Mouse (Mus musculus): ENCODE measurements at regions not wholly inside any gene's neighbourhood (a gene's known extent, or its start where the extent isn't known, plus 50 kb on each side); places are given as distances from the start of the nearest gene placed in this dataset.
"Not testable (repeated sequence)": the region's sequence is repeated elsewhere in the genome, so short reads cannot be mapped to it uniquely, and the experiment has no call there.

GRCm38 (mm10) chr17:83972470-83972869 is 124.7 kb upstream of the Haao start:
- DNase-seq (ENCODE audit: low spot score), result no peak
- TF ChIP-seq CTCF (IDR thresholded peaks at IDR 0.05; ENCODE audit: low read depth) (no peak), EP300 (IDR thresholded peaks at IDR 0.05; ENCODE audit: low read depth) (no peak)
- H3K36me3 ChIP-seq (replicated peaks; ENCODE audit: control insufficient read depth, insufficient read depth, low read length), result no peaks in the 10 kb centered on the region
- H3K9me3 ChIP-seq (replicated peaks; ENCODE audit: control insufficient read depth, low read length), result no peaks in the 10 kb centered on the region
- WGBS, result 88% methylated on average over 4 of the region's 4 CpGs
- no peaks in the 10 kb centered on the region for H3K27me3 ChIP-seq (ENCODE audit: control insufficient read depth, insufficient read depth, low read length)
- no peak overlapping the region for H3K4me3 ChIP-seq (ENCODE audit: low read depth, low read length)
- 0 out of 2 replicates have a peak, but pooled peaks cover 3% of the 10 kb centered on the region for H3K4me1 ChIP-seq (ENCODE audit: control insufficient read depth, insufficient read depth)
- no peak for ATAC-seq (ENCODE audit: insufficient read depth, low read depth)
- no peak overlapping the region for H3K4me2 ChIP-seq (ENCODE audit: low read depth, low read length)
- no peak overlapping the region for H3K9ac ChIP-seq (replicated peaks; ENCODE audit: low read depth, low read length)
- no peak overlapping the region; the same call in 1 of the 2 replicates for H3K27ac ChIP-seq (ENCODE audit: low read depth)

GRCm38 (mm10) chr17:83972026-83972425 is 124.3 kb upstream of the Haao start:
- no peak overlapping the region for H3K4me3 ChIP-seq (ENCODE audit: low read depth, low read length)
- TF ChIP-seq EP300 (IDR thresholded peaks at IDR 0.05; ENCODE audit: low read depth) (no peak), CTCF (IDR thresholded peaks at IDR 0.05; ENCODE audit: low read depth) (0 out of 2 replicates have a peak, but pooled peaks have one; percentile 19)
- no peaks in the 10 kb centered on the region for H3K36me3 ChIP-seq (replicated peaks; ENCODE audit: control insufficient read depth, insufficient read depth, low read length)
- H3K27me3 ChIP-seq (ENCODE audit: control insufficient read depth, insufficient read depth, low read length), result no peaks in the 10 kb centered on the region
- no peak overlapping the region for H3K4me2 ChIP-seq (ENCODE audit: low read depth, low read length)
- ATAC-seq (ENCODE audit: insufficient read depth, low read depth) (no peak), DNase-seq (ENCODE audit: low spot score) (no peak)
- 0 out of 2 replicates have a peak, but pooled peaks cover 3% of the 10 kb centered on the region for H3K4me1 ChIP-seq (ENCODE audit: control insufficient read depth, insufficient read depth)
- no peaks in the 10 kb centered on the region for H3K9me3 ChIP-seq (replicated peaks; ENCODE audit: control insufficient read depth, low read length)
- H3K9ac ChIP-seq (replicated peaks; ENCODE audit: low read depth, low read length), result no peak overlapping the region
- 30% methylated on average over 5 of the region's 5 CpGs for WGBS
- no peak overlapping the region; the same call in 1 of the 2 replicates for H3K27ac ChIP-seq (ENCODE audit: low read depth)

GRCm38 (mm10) chr17:83969407-83969826 is 121.7 kb upstream of the Haao start:
- H3K4me1 ChIP-seq (ENCODE audit: control insufficient read depth, insufficient read depth), result 0 out of 2 replicates have a peak, but pooled peaks cover 3% of the 10 kb centered on the region
- no peak overlapping the region for H3K4me3 ChIP-seq (ENCODE audit: low read depth, low read length)
- H3K36me3 ChIP-seq (replicated peaks; ENCODE audit: control insufficient read depth, insufficient read depth, low read length), result no peaks in the 10 kb centered on the region
- DNase-seq (ENCODE audit: low spot score) (no peak), ATAC-seq (ENCODE audit: insufficient read depth, low read depth) (no peak)
- no peak overlapping the region for H3K9ac ChIP-seq (replicated peaks; ENCODE audit: low read depth, low read length)
- WGBS, result 66% methylated on average over 7 of the region's 7 CpGs
- no peak for TF ChIP-seq EP300 (IDR thresholded peaks at IDR 0.05; ENCODE audit: low read depth)
- no peak for TF ChIP-seq CTCF (IDR thresholded peaks at IDR 0.05; ENCODE audit: low read depth)
- no peak overlapping the region for H3K4me2 ChIP-seq (ENCODE audit: low read depth, low read length)
- no peaks in the 10 kb centered on the region for H3K27me3 ChIP-seq (ENCODE audit: control insufficient read depth, insufficient read depth, low read length)
- H3K9me3 ChIP-seq (replicated peaks; ENCODE audit: control insufficient read depth, low read length), result no peaks in the 10 kb centered on the region; the same call in 1 of the 2 replicates
- peak overlapping the region; percentile 8; the same call in 1 of the 2 replicates for H3K27ac ChIP-seq (ENCODE audit: low read depth)

- 87% methylated on average over 3 of the region's 3 CpGs for WGBS
- DNase-seq (ENCODE audit: low spot score); ATAC-seq (ENCODE audit: insufficient read depth, low read depth); H3K4me3 ChIP-seq (ENCODE audit: low read depth, low read length); H3K27ac ChIP-seq (ENCODE audit: low read depth); H3K27me3 ChIP-seq (ENCODE audit: control insufficient read depth, insufficient read depth, low read length); H3K9ac ChIP-seq (replicated peaks; ENCODE audit: low read depth, low read length); H3K4me1 ChIP-seq (ENCODE audit: control insufficient read depth, insufficient read depth); H3K9me3 ChIP-seq (replicated peaks; ENCODE audit: control insufficient read depth, low read length); H3K4me2 ChIP-seq (ENCODE audit: low read depth, low read length); H3K36me3 ChIP-seq (replicated peaks; ENCODE audit: control insufficient read depth, insufficient read depth, low read length): not testable (repeated sequence)
These were observed 120.4 kb upstream of the Haao start for GRCm38 (mm10) chr17:83968124-83968523.

- Histone ChIP-seq H3K36me3 (replicated peaks; ENCODE audit: control insufficient read depth, insufficient read depth, low read length) (no peaks in the 10 kb centered on the region), H3K4me1 (ENCODE audit: control insufficient read depth, insufficient read depth) (0 out of 2 replicates have a peak, but pooled peaks cover under 1% of the 10 kb centered on the region), H3K27ac (ENCODE audit: low read depth) (no peak overlapping the region), H3K4me3 (ENCODE audit: low read depth, low read length) (no peak overlapping the region), H3K9ac (replicated peaks; ENCODE audit: low read depth, low read length) (no peak overlapping the region), H3K9me3 (replicated peaks; ENCODE audit: control insufficient read depth, low read length) (no peaks in the 10 kb centered on the region; the same call in 1 of the 2 replicates), H3K27me3 (ENCODE audit: control insufficient read depth, insufficient read depth, low read length) (no peaks in the 10 kb centered on the region), H3K4me2 (ENCODE audit: low read depth, low read length) (no peak overlapping the region)
- TF ChIP-seq EP300 (IDR thresholded peaks at IDR 0.05; ENCODE audit: low read depth), result no peak
- TF ChIP-seq CTCF (IDR thresholded peaks at IDR 0.05; ENCODE audit: low read depth), result no peak
- ATAC-seq (ENCODE audit: insufficient read depth, low read depth) (no peak), DNase-seq (ENCODE audit: low spot score) (no peak)
- 86% methylated on average over 6 of the region's 6 CpGs for WGBS
These were observed 119.2 kb upstream of the Haao start for GRCm38 (mm10) chr17:83967007-83967406.
